Mouse (Mus musculus) large intestine, adult 2 months (tissue): ENCODE data around the gene Npl. TPM values are rescaled to one million over a fixed set of nuclear protein-coding genes. Genes with fewer than 3 reads are reported as not detected.
"Not testable (repeated sequence)": the region's sequence is repeated elsewhere in the genome, so short reads cannot be mapped to it uniquely, and the experiment has no call there.

Experiments used
- DNase-seq: peaks from one replicate; pipeline ENCODE4 v3.0.0-alpha.2; 2012; ENCODE audit warnings: low read depth, low spot score
- WGBS: fragments of 180-500 bp; shearing (Covaris S2); methylation state at CpG from one replicate; pipeline ENCODE4 v1.1.7; 2018; 5-methylcytosine and 5-hydroxymethylcytosine counted together
- polyA plus RNA-seq: library from polyadenylated mRNA; depleted of rRNA; stranded (reverse); fragments of >200 nt; gene quantifications from 2 replicates; pipeline ENCODE4 v1.2.3, GENCODE M21; 2012; rRNA removed

Npl gene
- polyA plus RNA-seq, 1 experiment = 2.4 TPM

DNA sequence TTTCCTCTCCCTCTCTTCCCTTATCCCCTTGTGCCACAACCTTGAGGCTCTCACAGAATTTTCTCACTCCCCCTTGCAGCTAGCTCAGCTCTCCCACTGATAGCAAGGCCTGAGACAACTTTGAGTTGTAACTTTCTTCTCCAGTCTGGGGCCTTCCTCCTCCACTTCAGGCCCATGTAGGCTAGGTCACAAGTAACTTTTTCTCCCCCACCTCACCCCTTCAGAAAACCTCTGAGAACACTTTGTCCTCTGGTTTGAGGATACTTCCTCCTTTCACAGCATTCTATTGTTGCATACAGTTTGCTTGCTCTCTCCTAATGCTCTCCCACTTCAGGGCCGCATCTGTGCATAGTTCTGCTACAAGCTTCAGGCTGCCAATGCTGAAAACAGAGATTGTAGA lies 58.0 kb downstream of the Npl start:
- 95% methylated on average over 1 of the region's 1 CpGs for WGBS
- DNase-seq = no peak

DNA sequence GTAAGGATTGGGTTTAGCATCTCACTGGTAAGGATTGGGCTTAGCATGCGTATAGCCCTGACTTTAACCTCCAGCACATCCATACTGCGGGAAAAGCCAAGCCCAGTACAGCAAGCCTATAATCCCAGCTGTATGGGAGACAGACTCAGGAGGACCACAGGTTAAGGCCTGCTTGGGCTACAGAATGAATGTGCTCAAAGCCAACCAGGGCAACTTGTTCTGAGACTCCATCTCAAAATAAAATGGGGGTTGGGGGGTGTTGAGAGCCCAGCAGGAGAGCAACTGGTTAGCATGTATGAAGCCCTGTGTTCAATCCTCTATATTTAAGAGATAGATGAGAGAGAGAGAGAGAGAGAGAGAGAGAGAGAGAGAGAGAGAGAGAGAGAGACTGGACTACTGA lies 58.5 kb downstream of the Npl start:
- no peak for DNase-seq
- 91% methylated on average over 2 of the region's 2 CpGs for WGBS

DNA sequence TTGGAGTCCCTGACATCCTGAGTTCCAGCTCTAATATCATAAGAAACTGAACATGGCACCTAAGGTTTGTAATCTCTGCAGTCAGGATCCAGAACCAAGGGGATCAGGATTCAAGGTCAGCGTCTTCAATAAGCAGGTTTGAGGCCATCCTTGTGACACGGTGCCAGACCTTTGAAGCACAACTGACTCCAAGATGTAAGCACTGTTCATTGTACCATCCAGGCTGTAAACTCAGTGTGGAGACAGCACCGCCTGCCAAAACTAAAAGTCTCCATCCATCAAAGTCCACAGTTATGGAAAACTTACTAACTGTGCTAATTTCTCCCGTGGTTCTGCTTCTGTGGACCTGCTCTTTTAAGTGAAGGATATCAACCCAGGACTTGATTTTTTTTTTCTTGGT lies 59.9 kb downstream of the Npl start:
- WGBS = 81% methylated on average over 4 of the region's 4 CpGs

DNA sequence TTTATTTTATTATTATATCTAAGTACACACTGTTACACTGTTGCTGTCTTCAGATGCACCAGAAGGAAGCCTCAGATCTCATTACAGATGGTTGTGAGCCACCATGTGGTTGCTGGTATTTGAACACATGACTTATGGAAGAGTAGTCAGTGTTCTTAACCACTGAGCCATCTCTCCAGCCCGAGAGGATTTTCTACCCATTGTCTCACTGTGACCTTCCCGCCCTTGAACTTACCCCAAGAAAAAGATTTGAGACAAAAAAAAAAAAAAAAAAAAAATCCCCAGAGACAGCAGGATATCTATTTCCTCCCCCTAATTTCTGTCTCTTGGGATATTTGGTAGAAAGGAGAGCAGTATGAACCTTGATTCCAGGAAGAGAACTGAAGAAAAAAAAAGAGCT lies 60.3 kb downstream of the Npl start:
- no peak for DNase-seq
- WGBS = 64% methylated on average over 2 of the region's 2 CpGs

More for the DNA sequence above, 59.9 kb downstream of the Npl start:
- no peak for DNase-seq

DNA sequence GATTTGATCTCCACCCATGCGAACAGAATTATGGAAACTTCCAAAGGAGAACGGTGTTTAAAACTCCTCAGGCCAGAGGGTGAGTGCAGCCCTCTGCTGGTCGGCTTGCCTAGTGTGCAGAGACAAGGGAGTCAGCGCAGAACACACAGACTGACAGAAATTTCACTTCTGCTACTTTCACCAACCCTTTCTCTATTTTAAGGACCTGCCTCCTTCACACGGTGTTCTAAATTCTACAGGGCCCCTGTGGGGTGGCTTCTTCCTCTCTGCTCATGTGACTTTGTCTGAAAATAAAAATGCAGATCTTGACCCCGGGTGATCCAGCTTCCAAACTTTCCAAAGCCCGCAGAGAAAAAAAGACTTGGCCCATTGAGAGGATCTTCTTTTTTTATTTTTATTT lies 60.7 kb downstream of the Npl start:
- WGBS = 54% methylated on average over 7 of the region's 7 CpGs
- DNase-seq = no peak

DNA sequence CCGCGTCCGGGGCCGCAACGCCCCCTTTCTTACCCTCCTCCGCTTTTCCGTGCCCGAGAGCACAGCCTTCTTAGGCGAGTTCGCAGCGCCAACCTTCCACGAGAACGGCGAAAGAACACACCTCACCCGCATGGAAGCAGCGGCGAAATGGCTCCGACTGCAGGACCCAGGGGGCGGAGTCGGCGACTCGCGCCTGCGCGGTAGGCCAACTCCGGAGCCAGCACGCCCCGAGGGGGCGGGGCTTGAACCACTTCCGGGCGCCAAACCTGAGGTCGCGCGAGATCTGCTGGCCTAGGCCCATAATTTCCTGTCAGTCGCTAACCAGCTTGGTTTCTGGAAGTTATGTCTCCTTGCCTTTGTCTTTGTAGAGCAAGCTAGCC lies 62.4 kb downstream of the Npl start, which contains the start of gene Dhx9:
Dhx9 (minus strand) TSS at position 161 of the 380 bp plus-strand sequence.
- DNase-seq = peak; percentile 80
- under 1% methylated on average over 34 of the region's 35 CpGs for WGBS

DNA sequence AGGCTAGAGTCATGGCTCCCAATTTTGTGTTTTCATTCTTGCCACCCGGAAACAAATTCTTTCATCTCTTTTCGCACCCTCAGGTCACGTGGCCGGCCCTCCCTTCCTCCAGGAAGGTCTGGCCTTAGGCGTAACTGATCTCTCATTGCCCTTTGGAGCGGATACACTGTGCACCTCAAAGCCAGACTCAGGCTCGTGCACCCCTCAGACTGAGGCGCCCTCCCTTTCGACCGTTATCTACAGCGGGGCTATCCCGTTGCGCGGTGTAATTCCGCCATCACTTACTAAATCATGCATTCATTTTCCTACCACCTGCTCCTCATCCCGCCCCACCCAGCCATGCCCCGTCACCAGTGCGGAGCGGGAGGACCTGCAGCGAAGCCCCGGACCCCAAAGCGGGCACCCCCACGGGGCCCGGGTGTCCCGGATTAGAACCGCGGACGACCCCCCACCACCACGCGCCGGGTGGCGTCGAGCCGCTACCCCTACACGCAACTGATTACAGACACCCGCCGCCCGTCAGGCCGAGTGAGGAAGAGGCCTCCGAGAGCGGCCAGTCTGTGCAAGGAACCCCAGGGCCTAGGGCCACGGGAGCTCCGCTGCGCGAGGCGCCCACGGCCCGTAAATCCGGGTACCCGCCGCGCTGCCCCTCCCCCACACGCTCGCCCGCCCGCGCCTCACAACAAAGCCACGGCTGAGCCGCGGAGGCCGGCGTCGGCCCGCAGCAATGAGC lies 62.9 kb downstream of the Npl start:
- WGBS = under 1% methylated on average over 59 of the region's 64 CpGs
- DNase-seq = peak; percentile 53

DNA sequence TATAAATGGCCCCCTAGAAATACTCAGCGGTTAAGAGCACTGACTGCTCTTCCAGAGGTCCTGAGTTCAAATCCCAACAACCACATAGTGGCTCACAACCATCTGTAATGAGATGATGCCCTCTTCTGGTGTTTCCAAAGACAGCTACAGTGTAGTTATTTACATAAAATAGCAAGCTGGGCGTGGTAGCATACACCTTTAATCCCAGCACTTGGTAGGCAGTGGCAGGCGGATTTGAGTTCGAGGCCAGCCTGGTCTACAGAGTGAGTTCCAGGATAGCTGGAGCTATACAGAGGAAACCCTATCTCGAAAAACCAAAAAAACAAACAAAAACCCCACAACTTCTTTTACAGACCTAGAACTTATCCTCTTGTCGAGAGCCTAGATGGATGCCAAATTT lies 63.7 kb downstream of the Npl start:
- 9% methylated on average over 6 of the region's 6 CpGs for whole genome bisulfite sequencing

DNA sequence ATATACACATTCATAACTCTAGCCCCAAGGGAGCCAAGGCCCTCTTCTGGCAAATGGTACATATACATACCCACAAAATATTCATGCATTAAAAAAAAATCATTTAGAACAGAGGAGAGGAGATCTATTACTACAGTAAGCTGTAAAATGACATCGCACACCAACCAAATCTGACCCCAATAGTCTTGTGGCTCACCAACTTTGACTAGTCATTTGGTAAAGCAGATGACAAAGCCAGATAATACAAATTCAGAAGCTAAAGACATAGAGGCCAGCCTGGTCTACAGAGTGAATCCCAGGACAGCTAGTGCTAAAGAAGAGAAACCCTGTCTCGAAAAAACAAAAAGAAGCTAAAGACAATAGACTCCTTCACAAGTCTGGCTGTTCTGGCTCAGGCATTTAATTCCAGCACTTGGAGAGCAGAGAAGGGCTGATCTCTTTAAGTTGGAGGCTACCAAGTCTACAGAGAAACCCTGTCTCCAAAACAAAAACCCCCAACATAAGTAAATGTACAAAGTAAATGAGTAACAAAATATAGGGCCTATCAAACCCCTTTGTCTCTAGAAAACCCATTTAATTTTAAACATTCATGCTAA lies 64.5 kb downstream of the Npl start:
- 21% methylated on average over 2 of the region's 2 CpGs for WGBS
- no peak for DNase-seq

More for the DNA sequence above, 63.7 kb downstream of the Npl start:
- not testable (repeated sequence) for DNase-seq

DNA sequence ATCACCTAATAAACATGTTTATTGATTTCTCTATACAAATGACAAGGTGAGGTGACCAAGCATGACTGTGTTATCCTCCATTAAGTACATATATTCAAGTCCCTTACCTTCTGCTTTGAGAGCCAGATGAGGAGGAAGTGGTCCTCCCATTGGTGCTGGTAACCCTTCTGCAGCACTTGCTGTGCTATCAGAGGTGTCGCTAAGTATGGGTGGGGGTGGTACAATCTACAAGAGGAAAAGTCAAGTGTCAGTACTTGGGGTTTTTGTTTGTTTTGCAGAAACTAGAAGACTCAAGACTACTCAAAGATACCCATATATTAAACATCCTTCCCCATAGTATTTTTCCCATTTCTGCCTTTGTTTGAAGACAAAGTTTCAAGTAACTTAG lies 68.8 kb downstream of the Npl start:
- no peak for DNase-seq
- 85% methylated on average over 1 of the region's 1 CpGs for WGBS

DNA sequence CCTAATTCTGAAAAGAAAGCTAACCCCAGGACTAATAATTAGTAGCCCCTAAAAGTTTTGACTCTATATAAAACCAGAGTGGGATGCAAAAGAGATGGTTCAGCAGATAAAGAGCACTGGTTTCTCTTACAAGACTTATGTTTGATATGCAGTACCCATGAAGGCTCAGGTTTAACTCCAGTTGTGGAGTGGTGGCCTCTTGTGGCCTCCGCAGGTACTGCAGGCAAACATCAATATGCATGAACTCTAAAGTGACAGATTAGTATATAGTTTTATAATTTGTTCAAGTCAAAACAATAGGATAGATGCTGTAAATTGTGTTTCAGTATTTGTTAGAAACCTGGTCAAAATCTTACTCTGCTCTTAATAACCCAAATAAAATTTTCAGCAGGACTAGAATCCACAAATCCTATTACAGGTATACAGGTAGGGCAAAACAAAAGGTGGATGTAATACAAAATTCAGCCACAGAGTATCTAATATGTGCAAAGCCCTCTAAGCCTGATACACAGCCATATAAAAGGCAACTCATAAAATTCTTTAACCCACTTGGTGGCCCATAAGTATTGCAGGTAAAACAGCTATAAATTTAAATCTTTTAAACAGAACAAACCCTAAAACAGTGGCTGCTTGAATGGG lies 69.3 kb downstream of the Npl start:
- 36% methylated on average over 1 of the region's 1 CpGs for WGBS
- DNase-seq = no peak

DNA sequence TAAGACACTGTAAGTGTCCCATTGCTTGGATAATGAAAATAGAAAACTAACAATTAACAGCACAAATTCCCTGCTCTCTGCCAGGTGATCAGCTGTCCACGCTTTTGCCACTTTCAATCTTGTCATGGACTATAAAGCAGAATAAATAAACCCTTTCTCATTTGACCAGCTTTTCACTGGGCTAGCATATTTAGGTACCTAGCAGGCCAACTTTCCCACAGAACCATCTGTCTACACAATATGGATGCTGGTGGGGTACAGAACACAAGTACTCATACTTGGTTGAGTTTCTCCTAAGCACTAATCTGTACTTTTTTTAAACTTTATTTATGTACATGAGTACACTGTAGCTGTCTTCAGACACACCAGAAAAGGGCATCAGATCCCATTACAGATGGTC lies 70.5 kb downstream of the Npl start:
- 76% methylated on average over 1 of the region's 1 CpGs for WGBS
- DNase-seq = no peak

DNA sequence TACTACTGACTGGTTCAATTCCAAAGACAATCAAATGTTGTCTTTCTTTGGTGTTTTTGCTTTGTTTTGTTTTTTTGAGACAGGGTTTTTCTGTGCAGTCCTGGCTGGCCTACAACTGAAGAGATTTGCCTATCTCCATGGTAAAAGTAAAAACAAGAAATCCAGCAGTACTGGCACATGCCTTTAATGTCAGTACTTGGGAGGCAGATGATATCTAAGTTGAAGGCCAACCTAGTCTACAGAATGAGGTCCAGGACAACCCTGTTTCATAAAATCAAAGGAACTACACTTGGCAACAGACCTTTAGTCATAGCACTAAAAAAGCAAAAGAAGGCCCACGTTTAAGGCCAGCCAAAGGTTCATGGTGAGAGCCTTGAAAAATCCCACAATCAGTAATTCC lies 88.0 kb downstream of the Npl start:
- WGBS = 56% methylated on average over 1 of the region's 1 CpGs
- no peak for DNase-seq

DNA sequence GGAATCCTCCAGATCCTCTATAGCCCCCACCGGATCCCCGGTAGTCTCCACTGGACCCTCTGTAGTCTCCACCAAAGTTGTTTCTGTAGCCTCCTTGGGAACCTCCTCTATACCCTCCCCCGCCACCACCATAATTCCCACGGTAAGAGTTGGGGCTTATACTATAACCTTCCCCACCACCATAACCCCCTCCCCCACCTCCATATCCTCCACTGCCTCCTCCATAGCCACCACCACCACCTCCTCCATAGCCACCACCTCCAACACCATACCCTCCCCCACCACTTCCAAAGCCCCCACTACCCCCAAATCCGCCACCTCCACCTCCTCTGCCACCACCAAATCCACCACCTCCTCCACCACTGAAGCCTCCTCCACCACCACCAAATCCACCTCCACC lies 93.7 kb downstream of the Npl start:
- WGBS = 90% methylated on average over 5 of the region's 5 CpGs
- no peak for DNase-seq

DNA sequence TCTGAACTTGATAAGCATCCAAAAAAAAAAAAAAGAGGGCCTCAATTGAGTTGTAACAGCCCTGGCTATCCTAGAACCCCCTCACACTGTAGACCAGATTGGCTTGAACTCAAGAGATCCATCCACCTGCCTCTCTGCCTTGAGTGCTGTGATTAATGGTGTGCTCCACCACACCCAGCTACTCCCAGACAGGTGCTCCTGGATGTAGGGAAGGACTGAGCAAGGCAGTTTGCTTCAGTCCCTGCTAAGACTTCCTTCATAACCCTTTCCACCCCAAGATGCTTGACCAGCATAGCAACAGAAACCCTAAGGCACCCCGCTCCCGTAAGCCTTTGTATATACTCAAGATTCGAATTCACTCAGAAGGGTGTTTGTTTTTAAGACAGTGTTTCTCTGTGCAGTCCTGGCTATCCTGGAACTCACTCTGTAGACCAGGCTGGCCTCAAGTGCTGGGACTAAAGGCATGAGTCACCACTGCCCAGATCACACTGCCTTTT lies 96.7 kb downstream of the Npl start:
- DNase-seq = no peak
- 68% methylated on average over 3 of the region's 3 CpGs for WGBS

Other genes with a start within 250 kb of the Npl start
- 26.1 and 37.2 TPM in 2 replicates for gene Lamc1, start 217.3 kb downstream of the Npl start, polyA plus RNA-seq
- 0.12 TPM in 1 of 2 replicates, not detected in the other for gene Shcbp1l, start 124.9 kb downstream of the Npl start, polyA plus RNA-seq
- gene Dhx9, start 62.4 kb downstream of the Npl start, polyA plus RNA-seq = 13.1 and 19.1 TPM in 2 replicates
- 0.04 and 0.21 TPM in 2 replicates for gene Rgs8, start 103.0 kb upstream of the Npl start, polyA plus RNA-seq
- 0.59 and 0.78 TPM in 2 replicates for gene Rgs16, start 190.3 kb upstream of the Npl start, polyA plus RNA-seq
- gene Rnasel, start 199.4 kb upstream of the Npl start, polyA plus RNA-seq = 37.3 and 38.9 TPM in 2 replicates